Mouse (Mus musculus) cerebellum, postnatal 10 days (tissue): Measurements from ENCODE around the gene Scn2b.

ENCODE experiments used
- DNase-seq, 2 experiments: peaks; one replicate each; pipeline ENCODE4 v3.0.0; 2021; ENCODE audit warnings: mixed read lengths in 2 of 2

Gene Scn2b

DNA sequence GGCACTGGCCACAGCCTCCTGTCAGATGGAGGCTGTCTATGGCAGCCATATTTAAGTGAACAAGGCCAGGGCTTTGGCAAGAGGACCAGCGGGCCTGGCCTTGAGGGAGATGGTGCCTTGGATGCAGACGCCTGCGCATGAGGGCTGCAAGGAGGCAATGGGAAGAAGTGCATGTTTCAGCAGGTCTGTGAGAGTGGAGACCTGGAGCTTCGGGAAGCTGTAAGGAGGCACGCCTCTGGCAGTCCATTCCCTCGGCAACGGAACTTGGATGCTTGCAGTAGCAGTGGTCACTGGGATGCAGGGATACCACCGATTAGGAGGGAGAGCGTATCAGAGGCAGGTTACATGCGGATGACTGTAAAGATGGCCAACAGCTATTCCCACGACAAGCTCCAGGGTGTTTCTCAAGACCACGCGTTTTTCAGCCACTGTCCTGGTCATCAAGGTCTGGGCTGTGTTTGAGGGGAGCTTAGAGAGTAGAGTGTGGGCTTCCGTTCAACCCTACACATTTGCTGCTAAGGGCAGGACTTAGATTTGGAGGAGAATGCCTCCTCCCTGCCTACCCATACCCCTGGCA lies 2.5 kb downstream of the Scn2b start:
- peak in 1 of 2 experiments; percentile 28 for DNase-seq

GRCm38 (mm10) chr9:45120567-45120966 lies 3.0 kb downstream of the Scn2b start:
- DNase-seq: no peak

- peak in 1 of 2 experiments; percentile 31 for DNase-seq
These were observed 3.4 kb downstream of the Scn2b start for GRCm38 (mm10) chr9:45121001-45121400.

- DNase-seq: peak; percentile 88 to 91
These were observed 4.2 kb downstream of the Scn2b start for GRCm38 (mm10) chr9:45121769-45122168.

DNA sequence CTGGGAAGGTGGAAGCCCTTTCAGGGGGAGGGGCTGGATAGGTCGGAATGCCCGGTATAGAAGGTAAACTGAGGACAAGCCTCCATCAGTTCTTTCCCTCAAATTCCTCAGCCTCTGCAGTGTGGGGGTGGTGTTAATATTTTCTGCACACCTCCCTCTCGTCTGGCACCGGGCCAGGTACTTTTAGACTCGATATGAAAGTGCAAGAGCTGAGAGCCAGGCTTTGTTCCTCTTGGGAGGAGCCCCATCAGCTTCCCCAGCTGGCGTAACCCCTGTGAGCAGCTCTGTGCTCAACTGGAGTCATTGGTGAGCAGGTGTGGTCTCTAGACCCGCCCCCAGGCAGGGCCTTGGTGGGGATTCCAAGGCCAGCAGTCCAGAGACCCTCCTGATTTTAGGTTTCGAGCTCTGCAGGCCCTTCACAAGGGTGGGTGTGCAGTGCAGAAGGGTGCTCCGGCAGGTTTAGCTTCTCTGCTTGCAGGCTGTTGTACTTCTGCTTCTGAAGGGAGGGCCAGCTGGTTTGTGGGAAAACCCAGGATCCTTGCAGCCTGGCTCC lies 4.7 kb downstream of the Scn2b start:
- DNase-seq: peak; percentile 49 to 61

DNA sequence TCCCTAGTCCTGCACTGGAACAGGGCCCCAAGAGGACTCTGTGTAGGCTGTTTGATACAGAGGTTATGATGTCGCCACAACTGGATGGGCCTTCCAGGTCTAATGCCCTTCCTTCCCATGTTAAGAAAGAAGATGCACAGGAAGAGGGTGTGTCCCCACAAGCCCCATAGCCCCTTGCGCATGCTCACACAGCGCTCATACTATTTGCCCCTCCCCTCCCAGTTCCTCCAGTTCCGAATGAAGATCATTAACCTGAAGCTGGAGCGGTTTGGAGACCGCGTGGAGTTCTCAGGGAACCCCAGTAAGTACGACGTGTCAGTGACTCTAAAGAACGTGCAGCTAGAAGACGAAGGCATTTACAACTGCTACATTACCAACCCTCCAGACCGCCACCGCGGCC lies 7.6 kb downstream of the Scn2b start:
- DNase-seq: no peak

DNA sequence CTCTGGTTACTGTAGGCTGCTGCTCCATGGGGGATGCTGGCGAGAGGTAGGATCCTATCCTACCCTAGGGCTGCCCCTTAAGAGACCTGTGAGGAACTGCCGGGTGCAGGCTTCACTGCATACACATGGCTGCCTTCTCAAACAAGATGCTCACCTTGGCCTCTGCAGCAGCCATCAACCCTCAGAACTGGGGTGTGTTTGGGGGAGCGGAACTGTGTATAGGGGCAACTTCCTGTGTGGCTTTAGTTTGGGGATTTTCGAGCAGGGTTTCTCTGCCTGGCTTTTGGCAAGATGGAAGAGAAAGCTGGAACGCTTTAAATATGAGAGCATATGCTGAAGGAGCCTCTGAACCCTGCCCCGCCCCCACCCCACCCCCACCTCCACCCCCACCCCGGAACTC lies 9.4 kb downstream of the Scn2b start:
- no peak for DNase-seq

GRCm38 (mm10) chr9:45130119-45130518 lies 12.5 kb downstream of the Scn2b start:
- no peak for DNase-seq

GRCm38 (mm10) chr9:45133484-45134310 lies 16.1 kb downstream of the Scn2b start:
- peak; percentile 88 for DNase-seq

- DNase-seq: no peak
These were observed 19.0 kb downstream of the Scn2b start for GRCm38 (mm10) chr9:45136442-45137169.

DNA sequence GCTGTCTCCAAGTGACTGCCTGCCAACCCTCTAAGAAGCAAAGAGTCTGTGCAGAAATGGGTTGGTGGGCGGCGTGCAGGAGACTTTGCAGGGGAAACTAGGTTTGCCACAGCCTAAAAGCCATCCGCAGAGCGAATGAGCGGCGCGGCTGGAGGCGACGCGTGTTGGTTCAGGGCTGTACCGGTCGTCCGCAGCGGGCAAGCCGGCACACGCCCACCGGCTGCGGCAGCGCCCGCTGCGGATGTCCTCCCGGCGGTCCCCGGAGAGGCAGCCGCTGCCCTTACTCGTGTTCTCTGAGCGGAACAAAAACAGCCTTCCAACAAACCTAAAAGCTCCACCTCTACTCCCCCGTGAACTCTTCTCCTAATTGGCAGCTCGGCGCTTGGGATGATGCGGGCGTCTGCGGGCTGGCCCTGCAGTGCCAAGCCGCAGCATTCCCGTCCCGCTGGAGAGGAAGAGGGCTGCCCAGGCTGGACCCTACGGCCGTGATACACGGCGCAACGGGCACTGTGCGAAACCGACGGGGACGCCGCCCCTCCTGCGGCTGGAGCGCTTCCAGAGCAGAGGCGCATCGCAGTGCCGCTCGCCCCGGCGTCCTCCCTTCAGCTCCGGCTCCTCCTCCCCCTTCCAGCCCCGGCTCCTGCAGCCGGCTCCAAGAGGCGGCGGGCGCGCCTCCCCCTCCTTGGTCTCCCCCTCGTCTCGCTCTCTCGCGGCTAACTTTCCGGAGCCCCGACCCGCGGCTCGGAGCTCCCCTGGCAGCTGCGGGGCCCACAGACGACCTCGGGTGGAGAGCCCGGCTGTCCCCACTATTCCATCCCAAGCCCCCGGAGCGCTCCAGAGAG lies 20.8 kb downstream of the Scn2b start, which contains the start of gene Scn4b:
Scn4b (plus strand) TSS at position 205 of the 842 bp plus-strand sequence.
- DNase-seq: peak; percentile 59 to 62

DNA sequence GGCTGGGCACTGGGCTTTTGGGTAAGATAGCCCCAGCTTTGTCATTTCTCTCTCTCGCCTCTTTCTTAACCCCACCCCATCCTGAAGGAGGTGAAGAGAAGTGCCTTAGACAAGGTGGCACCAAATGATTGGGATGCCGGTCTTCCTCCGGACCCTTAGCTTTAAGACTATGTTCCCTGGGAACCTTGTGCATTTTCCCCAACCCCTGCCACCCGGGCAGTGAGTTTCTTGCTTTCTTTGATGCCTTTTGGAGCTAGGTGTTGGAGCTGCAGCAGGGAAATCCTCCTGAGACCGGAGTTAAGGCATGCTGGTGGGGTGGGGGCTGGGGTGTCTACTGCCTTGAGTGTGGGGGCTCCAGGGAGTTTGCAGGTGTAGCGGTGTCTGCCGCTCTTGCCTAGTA lies 21.5 kb downstream of the Scn2b start:
- DNase-seq: no peak

- no peak for DNase-seq
These were observed 23.4 kb downstream of the Scn2b start for GRCm38 (mm10) chr9:45140945-45141344.

DNA sequence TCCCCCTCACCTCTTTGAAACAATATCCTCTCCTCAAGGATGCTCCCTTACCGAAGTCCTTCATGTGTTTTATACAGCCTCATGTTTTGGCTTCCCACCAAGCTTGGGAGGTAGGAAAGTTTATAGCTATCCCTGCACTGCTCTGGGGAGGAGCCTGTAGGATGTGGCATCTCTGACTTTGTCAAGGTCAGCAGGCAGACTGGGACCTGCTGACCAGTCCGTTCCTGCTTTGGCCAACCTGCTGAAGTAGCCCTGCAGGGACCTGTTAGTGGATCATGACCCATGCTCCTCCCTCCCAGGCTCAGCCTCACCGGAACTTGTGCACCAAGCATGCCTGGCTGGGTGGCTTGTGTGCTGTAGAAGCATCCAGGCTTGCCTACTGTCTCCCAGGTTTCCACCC lies 25.1 kb downstream of the Scn2b start:
- DNase-seq: no peak

- DNase-seq: no peak
These were observed 28.1 kb downstream of the Scn2b start for GRCm38 (mm10) chr9:45145533-45146266.

DNA sequence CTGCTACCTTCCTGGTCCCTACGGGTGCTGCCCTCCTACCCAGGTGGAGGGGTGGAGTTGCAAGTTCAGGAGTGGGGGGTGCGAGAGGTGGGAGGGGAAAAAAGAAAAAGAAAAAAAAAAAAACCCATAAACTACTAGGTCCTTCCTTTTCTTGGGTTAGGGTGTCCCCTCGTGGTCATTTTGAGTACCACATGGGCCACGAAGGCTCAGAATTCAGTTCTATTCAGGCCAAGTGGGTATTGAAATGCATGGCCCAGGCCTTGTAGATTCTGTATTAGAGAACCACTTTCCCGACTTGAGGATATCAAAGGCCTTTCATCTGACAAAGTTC lies 28.6 kb downstream of the Scn2b start:
- peak; percentile 90 to 91 for DNase-seq

DNA sequence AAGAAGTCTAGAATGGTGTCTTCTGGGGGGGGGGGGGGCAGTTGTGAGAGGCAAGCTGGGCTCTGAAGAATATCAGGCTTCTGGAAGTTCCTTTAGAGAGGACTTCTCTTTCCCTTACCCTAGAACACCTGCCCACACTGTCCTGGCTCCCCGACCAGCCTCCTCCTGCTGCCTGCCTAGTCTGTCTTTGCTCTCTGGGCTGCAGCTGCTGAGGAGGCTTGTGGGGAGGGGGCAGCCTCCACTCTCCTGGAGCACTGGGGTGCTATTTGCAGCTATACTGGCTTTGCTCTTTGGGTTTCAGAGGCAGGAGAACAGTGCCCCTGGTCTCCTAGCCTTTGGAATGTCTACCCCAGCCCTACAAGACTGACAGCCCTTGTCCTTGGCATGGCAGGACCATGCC lies 33.4 kb downstream of the Scn2b start:
- DNase-seq: no peak

DNA sequence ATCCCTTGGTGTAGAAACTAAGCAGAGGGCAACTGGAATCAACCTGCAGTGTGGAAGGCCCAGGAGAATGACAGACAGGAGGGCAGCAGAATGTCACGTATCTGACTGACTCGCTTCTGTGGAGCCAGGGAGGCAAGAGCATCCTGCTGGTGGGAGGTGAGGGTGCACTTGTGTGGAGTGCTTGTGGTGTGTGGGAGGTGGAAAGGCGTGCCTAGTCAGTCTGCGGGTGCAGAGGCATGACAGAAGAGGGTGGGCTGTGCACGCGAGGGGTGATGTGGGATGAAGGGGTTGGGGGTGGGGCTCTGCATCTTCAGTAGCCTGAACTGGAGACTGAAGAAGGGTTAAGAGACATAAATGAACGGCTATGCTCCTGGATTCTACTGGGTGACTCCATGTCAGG lies 35.8 kb downstream of the Scn2b start:
- DNase-seq: no peak

- DNase-seq: no peak
These were observed 50.3 kb downstream of the Scn2b start for GRCm38 (mm10) chr9:45167903-45168302.

- no peak for DNase-seq
These were observed 52.6 kb downstream of the Scn2b start for GRCm38 (mm10) chr9:45170150-45170549.

- DNase-seq: no peak
These were observed 53.6 kb downstream of the Scn2b start for GRCm38 (mm10) chr9:45171073-45171610.

- no peak for DNase-seq
These were observed 55.9 kb downstream of the Scn2b start for GRCm38 (mm10) chr9:45173475-45173874.
